Mouse (Mus musculus): Measurements from ENCODE around the gene Acot13. TPM values are rescaled to one million over a fixed set of nuclear protein-coding genes. Genes with fewer than 3 reads are reported as not detected.

Acot13 gene
- polyA plus RNA-seq, 2 experiments, result 38.2 to 61.9 TPM

DNA sequence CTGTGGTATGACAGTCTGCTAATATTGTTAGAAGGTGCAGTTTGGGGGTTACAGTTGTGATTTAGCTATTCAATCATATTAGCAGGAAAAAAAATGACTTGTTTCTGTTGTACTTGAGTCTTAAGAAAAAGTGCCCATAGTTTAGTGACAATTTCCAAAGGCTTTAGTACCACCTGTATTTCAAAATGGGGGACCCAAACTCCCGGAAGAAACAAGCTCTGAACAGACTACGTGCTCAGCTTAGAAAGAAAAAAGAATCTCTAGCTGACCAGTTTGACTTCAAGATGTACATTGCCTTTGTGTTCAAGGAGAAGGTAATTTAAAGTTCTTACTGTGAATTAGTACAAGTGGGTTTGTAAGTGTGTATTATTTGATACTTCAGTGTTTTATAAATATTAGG is 28.1 kb downstream of the Acot13 start:
- Histone ChIP-seq H3K9me3 (ENCODE audit: control insufficient read depth, low read length) (no peaks in the 10 kb centered on the region), H3K4me3 (ENCODE audit: insufficient read depth in 1 of 2, low read depth in 2 of 2, low read length in 2 of 2) (peak overlapping the region; percentile 81 to 95), H3K36me3 (replicated peaks; ENCODE audit: control insufficient read depth, insufficient read depth, low read depth) (peaks cover 41% of the 10 kb centered on the region), H3K4me1 (replicated peaks; ENCODE audit: control insufficient read depth in 2 of 2, insufficient read depth in 2 of 2, low read length in 1 of 2) (peaks cover 13 to 14% of the 10 kb centered on the region in 2 experiments), H3K27ac (peak overlapping the region; percentile 94), H3K4me2 (ENCODE audit: low read depth) (peak overlapping the region; percentile 99), H3K9ac (replicated peaks) (peak overlapping the region; percentile 100), H3K27me3 (ENCODE audit: control insufficient read depth, insufficient read depth, low read length) (no peaks in the 10 kb centered on the region)
- 11% methylated on average over 2 of the region's 2 CpGs for WGBS (ENCODE audit: insufficient replicate concordance)
- DNase-seq (ENCODE audit: low read depth in 3 of 3, low spot score in 3 of 3), result no peak
- TF ChIP-seq CTCF (IDR thresholded peaks at IDR 0.05; ENCODE audit: low read depth) (no peak), EP300 (IDR thresholded peaks at IDR 0.05; ENCODE audit: low read depth) (no peak)
- ATAC-seq (ENCODE audit: insufficient read depth), result no peak

DNA sequence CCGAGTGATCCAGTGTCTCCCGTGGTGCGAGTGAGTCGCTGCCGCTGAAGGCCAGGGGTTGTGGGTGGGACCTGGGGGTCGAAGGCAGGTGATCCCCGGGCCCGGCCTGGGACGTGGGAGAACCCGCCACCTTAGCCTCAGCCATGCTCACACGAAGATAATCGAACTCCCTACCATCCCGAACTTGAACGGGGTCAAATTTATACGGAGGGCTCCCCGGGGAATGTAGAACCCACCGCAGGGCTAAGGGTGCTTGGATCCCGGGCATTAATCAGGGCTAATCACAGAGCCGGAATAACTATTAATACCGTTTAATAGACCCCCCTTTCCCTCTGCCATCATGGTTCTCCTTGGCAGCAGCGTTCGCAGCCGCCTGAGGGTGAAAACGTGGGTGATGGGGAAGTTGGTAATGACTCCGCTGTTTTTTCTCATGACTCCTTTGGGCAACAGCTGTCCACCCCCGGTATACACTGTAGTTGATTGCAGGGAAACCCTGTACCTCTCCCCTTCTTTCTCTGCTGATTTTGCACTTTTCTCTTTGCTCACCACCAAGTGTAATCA is 29.1 kb downstream of the Acot13 start:
- TF ChIP-seq CTCF (IDR thresholded peaks at IDR 0.05; ENCODE audit: low read depth) (no peak), EP300 (IDR thresholded peaks at IDR 0.05; ENCODE audit: low read depth) (no peak)
- Histone ChIP-seq H3K4me2 (ENCODE audit: low read depth) (peak overlapping the region; percentile 99), H3K27ac (peak overlapping the region; percentile 94), H3K27me3 (ENCODE audit: control insufficient read depth, insufficient read depth, low read length) (no peaks in the 10 kb centered on the region), H3K9ac (replicated peaks) (peak overlapping the region; percentile 100), H3K4me3 (ENCODE audit: insufficient read depth in 1 of 2, low read depth in 2 of 2, low read length in 2 of 2) (peak overlapping the region; percentile 81 to 95), H3K4me1 (replicated peaks; ENCODE audit: control insufficient read depth in 2 of 2, insufficient read depth in 2 of 2, low read length in 1 of 2) (peaks cover 13 to 14% of the 10 kb centered on the region in 2 experiments), H3K9me3 (ENCODE audit: control insufficient read depth, low read length) (no peaks in the 10 kb centered on the region), H3K36me3 (replicated peaks; ENCODE audit: control insufficient read depth, insufficient read depth, low read depth) (peaks cover 31% of the 10 kb centered on the region)
- WGBS (ENCODE audit: insufficient replicate concordance), result under 1% methylated on average over 26 of the region's 26 CpGs
- ATAC-seq (ENCODE audit: insufficient read depth), result no peak
- DNase-seq (ENCODE audit: low read depth in 3 of 3, low spot score in 3 of 3), result peak; percentile 52 to 57 (median 54)

DNA sequence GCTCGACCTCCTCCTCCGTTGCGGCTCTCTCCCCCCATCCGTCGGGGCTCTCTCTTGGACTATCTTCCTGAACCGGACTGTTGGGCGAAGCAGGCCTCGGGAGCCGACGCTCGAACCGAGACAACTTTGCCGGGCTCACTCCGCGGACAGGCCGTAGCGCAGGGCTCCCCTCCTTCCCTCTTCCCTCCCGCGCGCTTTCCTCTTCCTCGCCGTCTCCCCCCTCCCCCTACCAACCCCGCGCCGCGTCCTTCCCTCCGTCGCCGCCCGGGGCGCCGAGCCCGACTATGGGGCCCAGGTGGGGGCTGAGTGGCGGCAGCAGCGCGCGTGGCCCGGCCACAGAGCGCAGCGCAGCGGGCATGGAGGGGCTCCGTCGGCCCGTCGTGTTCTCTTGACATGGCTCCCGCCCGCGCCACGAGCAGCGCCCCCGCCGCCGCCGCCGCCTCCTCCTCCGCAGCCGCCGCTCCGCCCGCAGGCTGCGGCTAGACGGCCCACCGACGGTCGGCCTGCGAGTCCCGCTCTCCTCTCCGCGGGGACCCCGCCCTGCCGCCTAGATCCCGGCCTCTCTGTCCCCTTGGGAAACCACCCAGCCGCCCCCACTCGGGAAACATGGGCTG is 29.9 kb downstream of the Acot13 start, which contains the start of gene BC005537:
Gene BC005537 (plus strand): TSS at position 350 of the 614 bp plus-strand sequence.
- DNase-seq (ENCODE audit: low read depth in 3 of 3, low spot score in 3 of 3), result peak in 2 of 3 experiments; percentile 27 to 39
- Histone ChIP-seq H3K9me3 (ENCODE audit: control insufficient read depth, low read length) (no peaks in the 10 kb centered on the region), H3K4me3 (ENCODE audit: insufficient read depth in 1 of 2, low read depth in 2 of 2, low read length in 2 of 2) (peak within 1 kb of the TSS; percentile 93 to 95), H3K36me3 (replicated peaks; ENCODE audit: control insufficient read depth, insufficient read depth, low read depth) (peaks cover 26% of the 10 kb centered on the region), H3K27ac (peak within 1 kb of the TSS; percentile 94), H3K9ac (replicated peaks) (peak within 1 kb of the TSS; percentile 100), H3K4me1 (replicated peaks; ENCODE audit: control insufficient read depth in 2 of 2, insufficient read depth in 2 of 2, low read length in 1 of 2) (peaks cover 13 to 14% of the 10 kb centered on the region in 2 experiments), H3K27me3 (ENCODE audit: control insufficient read depth, insufficient read depth, low read length) (no peaks in the 10 kb centered on the region), H3K4me2 (ENCODE audit: low read depth) (peak within 1 kb of the TSS; percentile 99)
- peak; percentile 44 for TF ChIP-seq CTCF (IDR thresholded peaks at IDR 0.05; ENCODE audit: low read depth)
- TF ChIP-seq EP300 (IDR thresholded peaks at IDR 0.05; ENCODE audit: low read depth), result no peak
- 1% methylated on average over 68 of the region's 74 CpGs for WGBS (ENCODE audit: insufficient replicate concordance)
- ATAC-seq (ENCODE audit: insufficient read depth), result peak; percentile 36

DNA sequence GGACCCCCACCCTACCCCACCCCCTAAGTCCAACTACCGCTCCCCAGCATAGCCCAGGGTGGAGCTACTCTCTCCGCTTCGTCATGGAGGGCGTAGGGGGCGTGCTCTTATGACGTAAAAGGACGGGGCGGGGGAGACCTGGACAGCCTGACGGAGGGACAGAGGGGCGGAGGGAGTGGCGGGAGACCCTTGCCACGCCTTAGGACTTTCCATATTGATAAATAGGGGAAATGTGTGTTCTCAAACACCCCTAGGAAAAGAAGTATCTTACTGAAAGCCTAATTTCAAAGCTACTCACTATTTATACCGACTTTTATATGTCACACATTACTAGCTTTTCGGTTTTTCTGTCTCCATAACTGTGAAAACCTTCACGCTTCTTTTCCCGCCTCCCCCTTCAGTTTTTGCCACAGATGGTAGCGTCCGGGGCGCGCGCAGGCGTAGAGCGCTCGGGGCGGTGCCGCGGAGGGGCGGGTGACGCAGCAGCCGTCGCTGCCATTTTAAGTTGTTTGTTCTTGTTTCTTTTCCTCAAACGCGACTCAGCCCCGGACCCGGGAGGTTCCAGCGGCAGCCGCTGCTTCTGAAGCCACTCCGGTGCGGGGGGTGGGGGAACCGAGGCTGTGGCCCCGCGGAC is 30.5 kb downstream of the Acot13 start:
- Histone ChIP-seq H3K4me3 (ENCODE audit: insufficient read depth in 1 of 2, low read depth in 2 of 2, low read length in 2 of 2) (peak overlapping the region; percentile 93 to 95), H3K36me3 (replicated peaks; ENCODE audit: control insufficient read depth, insufficient read depth, low read depth) (peaks cover 20% of the 10 kb centered on the region), H3K4me2 (ENCODE audit: low read depth) (peak overlapping the region; percentile 99), H3K27ac (peak overlapping the region; percentile 94), H3K27me3 (ENCODE audit: control insufficient read depth, insufficient read depth, low read length) (no peaks in the 10 kb centered on the region), H3K9ac (replicated peaks) (peak overlapping the region; percentile 100), H3K4me1 (replicated peaks; ENCODE audit: control insufficient read depth in 2 of 2, insufficient read depth in 2 of 2, low read length in 1 of 2) (peaks cover 13 to 14% of the 10 kb centered on the region in 2 experiments), H3K9me3 (ENCODE audit: control insufficient read depth, low read length) (no peaks in the 10 kb centered on the region)
- ATAC-seq (ENCODE audit: insufficient read depth) (peak; percentile 91), DNase-seq (ENCODE audit: low read depth in 3 of 3, low spot score in 3 of 3) (peak; percentile 97)
- TF ChIP-seq CTCF (IDR thresholded peaks at IDR 0.05; ENCODE audit: low read depth) (0 out of 2 replicates have a peak, but pooled peaks have one; percentile 11), EP300 (IDR thresholded peaks at IDR 0.05; ENCODE audit: low read depth) (peak; percentile 64)
- under 1% methylated on average over 42 of the region's 42 CpGs for WGBS (ENCODE audit: insufficient replicate concordance)

Data from liver, embryonic 14.5 days (tissue).